Mouse (Mus musculus) stomach, postnatal 0 days (tissue): ENCODE data around the gene Gm38431.

Experiments
- CTCF ChIP-seq: IDR thresholded peaks from 2 replicates; pipeline ENCODE4 v1.5.1; 2016; ENCODE audit warnings: antibody characterized with exemption, low read depth, mild to moderate bottlenecking, moderate library complexity
- EP300 ChIP-seq: optimal IDR thresholded peaks from 2 replicates; pipeline ENCODE3; 2016; ENCODE audit warnings: antibody characterized with exemption

- TF ChIP-seq EP300 = no peak
- no peak for TF ChIP-seq CTCF
Observed at GRCm38 (mm10) chr9:21041308-21041707, 50.5 kb downstream of the Gm38431 start.
